Mouse (Mus musculus): ENCODE measurements around the gene Gm5592. TPM values are rescaled to one million over a fixed set of nuclear protein-coding genes. Genes with fewer than 3 reads are reported as not detected.
"Not testable (repeated sequence)": the region's sequence is repeated elsewhere in the genome, so short reads cannot be mapped to it uniquely, and the experiment has no call there.

The Gm5592 gene
- not detected for total RNA-seq (2021)
- long read RNA-seq, experiment 1, result 0 reads
- long read RNA-seq, experiment 2, result 0 reads

DNA sequence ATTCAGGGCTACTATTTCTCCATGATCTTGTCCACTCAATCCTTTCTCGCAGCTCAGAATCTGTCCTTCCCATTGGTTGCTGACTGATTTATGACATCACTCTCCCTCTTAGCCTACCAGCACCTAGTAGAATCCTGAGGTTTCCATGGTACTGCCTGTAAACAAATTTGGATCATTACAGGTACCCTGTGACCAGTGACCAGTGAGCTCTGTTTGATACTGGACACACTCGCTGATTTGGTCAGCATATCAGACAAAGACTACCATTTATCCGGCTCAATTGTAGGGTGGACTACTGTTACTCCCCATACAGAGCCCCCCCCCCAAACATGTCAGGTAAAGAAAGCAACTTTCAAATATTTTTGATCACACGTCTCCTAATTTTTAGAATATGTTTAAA lies at the start of gene Gm5592:
Gene Gm5592, plus strand, starts transcription at position 301 of the 400 bp plus-strand sequence.
- DNase-seq (ENCODE audit: low spot score in 2 of 2), result not testable (repeated sequence)

DNA sequence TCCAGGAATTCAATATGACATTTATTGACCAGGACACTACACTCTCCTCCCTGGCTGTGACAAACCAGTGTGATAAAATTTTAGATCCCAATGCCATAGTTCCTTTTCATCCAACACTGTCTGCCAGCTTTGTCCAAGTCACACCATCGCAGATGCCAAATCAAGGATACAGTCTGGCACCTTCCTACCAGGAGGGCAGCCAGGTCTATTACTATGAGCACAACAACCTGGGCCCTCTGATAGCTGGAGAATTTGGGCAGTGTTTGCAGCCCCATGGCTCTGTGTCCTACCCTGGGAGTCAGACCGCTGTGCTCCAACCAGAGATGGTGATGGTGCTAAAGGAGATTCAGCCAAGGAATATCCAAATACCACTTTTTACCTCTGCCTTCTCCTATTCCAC lies 2.2 kb downstream of the Gm5592 start:
- DNase-seq (ENCODE audit: low spot score in 2 of 2), result not testable (repeated sequence)

DNA sequence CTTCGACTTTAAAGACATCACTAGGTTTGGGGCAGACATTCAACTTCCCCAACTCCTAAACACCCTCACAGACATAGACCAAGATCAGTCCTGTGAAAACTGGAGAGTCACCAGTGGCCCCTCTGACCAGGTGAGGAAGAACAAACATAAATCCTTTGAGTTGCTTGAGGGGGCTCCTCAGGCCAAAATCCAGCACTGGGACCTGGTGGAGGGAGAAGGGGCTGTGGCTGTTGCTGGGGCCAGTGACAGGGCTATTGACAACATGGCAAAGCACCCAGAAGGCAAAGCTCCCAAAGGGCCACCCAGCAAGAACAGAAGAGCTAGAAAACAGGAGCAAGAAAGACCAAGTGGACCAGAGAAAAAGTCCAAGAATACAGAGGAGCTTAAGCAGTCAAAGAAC lies 4.2 kb downstream of the Gm5592 start:
- not testable (repeated sequence) for DNase-seq (ENCODE audit: low spot score in 2 of 2)

DNA sequence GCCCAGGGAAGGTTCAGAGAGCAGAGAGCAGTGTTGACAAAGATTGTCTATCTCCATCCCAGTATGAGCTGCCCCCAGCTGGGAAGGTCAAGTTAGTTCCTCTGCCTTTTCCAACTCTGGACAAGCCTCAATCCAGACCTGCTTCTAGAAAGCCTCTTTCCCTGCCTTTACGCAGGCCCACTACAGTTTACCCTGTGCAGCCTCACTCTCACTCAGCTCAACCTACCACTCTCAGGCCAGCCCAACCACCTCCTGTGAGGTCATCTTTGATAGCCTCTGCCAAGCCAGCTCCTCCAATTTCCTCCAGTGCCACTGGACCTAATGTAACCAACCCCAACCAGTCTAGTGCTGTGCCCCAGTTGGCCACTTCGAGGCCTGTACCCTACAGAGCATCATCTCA lies 4.9 kb downstream of the Gm5592 start:
- DNase-seq (ENCODE audit: low spot score in 2 of 2), result not testable (repeated sequence)

DNA sequence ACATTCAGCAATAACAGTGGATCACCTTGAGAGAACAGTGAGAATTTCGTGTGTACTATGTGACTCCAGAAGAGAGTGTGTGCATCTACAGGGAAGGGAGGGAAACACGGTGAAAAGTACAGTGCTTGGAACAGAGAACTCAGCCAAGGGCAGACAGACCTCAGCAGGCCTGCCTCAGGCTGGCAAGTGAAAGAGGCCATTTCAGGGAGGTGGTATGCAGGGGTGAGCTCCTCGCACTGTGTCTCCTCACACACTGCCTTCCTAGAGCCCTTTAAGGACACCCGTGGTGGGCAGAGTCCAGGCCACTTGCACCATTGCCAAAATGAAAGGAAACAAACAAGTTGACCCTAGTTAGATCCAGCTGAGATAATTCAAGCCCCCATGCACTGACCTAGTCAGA lies 40.0 kb downstream of the Gm5592 start:
- DNase-seq (ENCODE audit: low spot score in 2 of 2), result no peak

Other genes with a start within 250 kb of the Gm5592 start
- not detected for gene 4930433I11Rik, start 166.3 kb upstream of the Gm5592 start, total RNA-seq (2021)
- not detected for gene Gm4884, start 121.1 kb upstream of the Gm5592 start, total RNA-seq (2021)
- 10 to 100 TPM in 1 of 2 experiments, 1 to 10 TPM in 1; 9.5 to 10.8 TPM for gene AI987944, start 239.5 kb downstream of the Gm5592 start, total RNA-seq (2021)

All from gastrocnemius, postnatal 4 days (tissue).